Comparison of ENCODE assay signal across 7 mouse cellular contexts in genomic region chr17:56010681-56011080, GRCm38 (mm10). TPM values are rescaled to one million over a fixed set of nuclear protein-coding genes. Genes with fewer than 3 reads are reported as not detected.
DNase-seq lines count a peak whose midpoint lies in the region; ATAC-seq lines count a peak whose summit lies in the region.

No protein-coding gene starts in this region.

- intact Hi-C loops in left cerebral cortex, postnatal 36 days (cut with DNase I): loop anchor here (5.0 kb wide), 1 partner anchor 33 kb away; no protein-coding TSS in a partner anchor

- peak overlapping the region; percentile 86 for H3K4me3 ChIP-seq in forebrain, embryonic 16.5 days (replicated peaks; ENCODE audit: low read length)
- H3K4me3 ChIP-seq in hindbrain, embryonic 15.5 days: peak overlapping the region; percentile 79

- H3K4me2 ChIP-seq in forebrain, embryonic 16.5 days (ENCODE audit: low read length): peak overlapping the region; percentile 95
- H3K4me2 ChIP-seq in hindbrain, embryonic 15.5 days: peak overlapping the region; percentile 98

- no peak for ATAC-seq in forebrain, embryonic 16.5 days
- ATAC-seq in hindbrain, embryonic 15.5 days (ENCODE audit: low FRiP score, low read depth): no peak

- H3K27ac ChIP-seq in forebrain, embryonic 16.5 days (ENCODE audit: low read length): no peak overlapping the region
- H3K27ac ChIP-seq in hindbrain, embryonic 15.5 days (replicated peaks): no peak overlapping the region

- peak; percentile 71 for DNase-seq in T-cell, adult 2 months (ENCODE audit: low spot score)
- DNase-seq in cerebellum, adult 18-20 months: peak; percentile 80 to 85
- peak; percentile 64 to 75 for DNase-seq in left cerebral cortex, postnatal 36 days (ENCODE audit: low spot score in 2 of 2)
- DNase-seq in mesoderm, embryonic 11.5 days (ENCODE audit: low read depth, low spot score): peak; percentile 79
- DNase-seq in spleen, adult 12 weeks (ENCODE audit: low spot score): peak; percentile 68

- H3K36me3 ChIP-seq in forebrain, embryonic 16.5 days (ENCODE audit: control insufficient read depth, insufficient read depth): peaks cover 6% of the 10 kb centered on the region
- H3K36me3 ChIP-seq in hindbrain, embryonic 15.5 days: peaks cover 17% of the 10 kb centered on the region

- H3K27me3 ChIP-seq in forebrain, embryonic 16.5 days (replicated peaks; ENCODE audit: control insufficient read depth, insufficient read depth, low read length): no peaks in the 10 kb centered on the region
- H3K27me3 ChIP-seq in hindbrain, embryonic 15.5 days: no peaks in the 10 kb centered on the region

- 5% methylated on average over 9 of the region's 9 CpGs for WGBS in forebrain, embryonic 16.5 days
- WGBS in hindbrain, embryonic 15.5 days: 13% methylated on average over 9 of the region's 9 CpGs

- H3K9ac ChIP-seq in forebrain, embryonic 16.5 days (replicated peaks; ENCODE audit: low read depth, low read length): peak overlapping the region; percentile 93
- H3K9ac ChIP-seq in hindbrain, embryonic 15.5 days: peak overlapping the region; percentile 81; the same call in 1 of the 2 replicates

- no peaks in the 10 kb centered on the region for H3K9me3 ChIP-seq in forebrain, embryonic 16.5 days (ENCODE audit: control insufficient read depth, low read length)
- H3K9me3 ChIP-seq in hindbrain, embryonic 15.5 days: no peaks in the 10 kb centered on the region

- peaks cover 32% of the 10 kb centered on the region for H3K4me1 ChIP-seq in forebrain, embryonic 16.5 days (replicated peaks; ENCODE audit: control insufficient read depth, insufficient read depth, low read length)
- peaks cover 30% of the 10 kb centered on the region for H3K4me1 ChIP-seq in hindbrain, embryonic 15.5 days (replicated peaks)

RNA-seq across cellular contexts. Expression of gene Mpnd, which starts 5.2 kb away (rescaled TPM):
- 152 and 157 TPM in 2 replicates for polyA plus RNA-seq in forebrain, embryonic 16.5 days (2015; fragmentation: Nextera tagmentation; extraction: Ambion mirVana)
- polyA plus RNA-seq in hindbrain, embryonic 15.5 days (2015; fragmentation: Nextera tagmentation; extraction: Ambion mirVana): 145 and 149 TPM in 2 replicates
- total RNA-seq in left cerebral cortex, postnatal 36 days (2021): 100 to 1,000 TPM in 1 of 2 experiments, 10 to 100 TPM in 1; 92.7 to 105 TPM

RNA-seq across cellular contexts. Expression of gene Stap2, which starts 5.3 kb away (rescaled TPM):
- polyA plus RNA-seq in forebrain, embryonic 16.5 days (2015; fragmentation: Nextera tagmentation; extraction: Ambion mirVana): 5.5 and 6.6 TPM in 2 replicates
- polyA plus RNA-seq in hindbrain, embryonic 15.5 days (2015; fragmentation: Nextera tagmentation; extraction: Ambion mirVana): 6.2 and 6.5 TPM in 2 replicates
- total RNA-seq in left cerebral cortex, postnatal 36 days (2021): 1 to 10 TPM; 2.3 to 3.1 TPM

RNA-seq across cellular contexts. Expression of gene Fsd1, which starts 24.4 kb away (rescaled TPM):
- 144 and 179 TPM in 2 replicates for polyA plus RNA-seq in forebrain, embryonic 16.5 days (2015; fragmentation: Nextera tagmentation; extraction: Ambion mirVana)
- 193 and 215 TPM in 2 replicates for polyA plus RNA-seq in hindbrain, embryonic 15.5 days (2015; fragmentation: Nextera tagmentation; extraction: Ambion mirVana)
- 10 to 100 TPM; 75.0 to 97.4 TPM for total RNA-seq in left cerebral cortex, postnatal 36 days (2021)

RNA-seq across cellular contexts. Expression of gene Sh3gl1, which starts 25.8 kb away (rescaled TPM):
- 125 and 126 TPM in 2 replicates for polyA plus RNA-seq in forebrain, embryonic 16.5 days (2015; fragmentation: Nextera tagmentation; extraction: Ambion mirVana)
- polyA plus RNA-seq in hindbrain, embryonic 15.5 days (2015; fragmentation: Nextera tagmentation; extraction: Ambion mirVana): 108 and 111 TPM in 2 replicates
- total RNA-seq in left cerebral cortex, postnatal 36 days (2021): 10 to 100 TPM; 39.3 to 45.1 TPM

RNA-seq across cellular contexts. Expression of gene Chaf1a, which starts 29.6 kb away (rescaled TPM):
- 10.6 and 12.6 TPM in 2 replicates for polyA plus RNA-seq in forebrain, embryonic 16.5 days (2015; fragmentation: Nextera tagmentation; extraction: Ambion mirVana)
- polyA plus RNA-seq in hindbrain, embryonic 15.5 days (2015; fragmentation: Nextera tagmentation; extraction: Ambion mirVana): 7.6 and 7.8 TPM in 2 replicates
- total RNA-seq in left cerebral cortex, postnatal 36 days (2021): 1 to 10 TPM; 2.2 to 2.7 TPM
